Mouse (Mus musculus) forebrain, embryonic 10.5 days (tissue): ENCODE measurements at regions not wholly inside any gene's neighbourhood (a gene's known extent, or its start where the extent isn't known, plus 50 kb on each side); places are given as distances from the start of the nearest gene placed in this dataset.

Source experiments
- DNase-seq: peaks from one replicate; pipeline ENCODE4 v3.0.0-alpha.2; 2017; ENCODE audit warnings: low spot score; ENCODE audit errors: extremely low spot score
- H3K27ac ChIP-seq: fragments of 300-500 bp; sonication (generic); 2 replicates; pipeline ENCODE4 v1.5.1; 2016; ENCODE audit warnings: mild to moderate bottlenecking
- H3K27me3 ChIP-seq: fragments of 300-500 bp; sonication (generic); 2 replicates; pipeline ENCODE4 v1.6.1; 2016; ENCODE audit warnings: mild to moderate bottlenecking; ENCODE audit not compliant: poor library complexity, severe bottlenecking
- H3K36me3 ChIP-seq: fragments of 300-500 bp; sonication (generic); replicated peaks from 2 replicates; pipeline ENCODE4 v1.6.1; 2016; ENCODE audit warnings: mild to moderate bottlenecking, moderate library complexity
- H3K4me1 ChIP-seq: fragments of 300-500 bp; sonication (generic); 2 replicates; pipeline ENCODE4 v1.6.1; 2016
- H3K4me3 ChIP-seq: fragments of 300-500 bp; sonication (generic); 2 replicates; pipeline ENCODE4 v1.5.1; 2016; ENCODE audit warnings: mild to moderate bottlenecking, moderate library complexity
- H3K9me3 ChIP-seq: fragments of 300-500 bp; sonication (generic); 2 replicates; pipeline ENCODE4 v1.6.1; 2016; ENCODE audit warnings: mild to moderate bottlenecking, moderate library complexity
- WGBS: fragments of 180-500 bp; shearing (Covaris S2); methylation state at CpG from one replicate; pipeline ENCODE4 v1.1.7; 2016; 5-methylcytosine and 5-hydroxymethylcytosine counted together

DNA sequence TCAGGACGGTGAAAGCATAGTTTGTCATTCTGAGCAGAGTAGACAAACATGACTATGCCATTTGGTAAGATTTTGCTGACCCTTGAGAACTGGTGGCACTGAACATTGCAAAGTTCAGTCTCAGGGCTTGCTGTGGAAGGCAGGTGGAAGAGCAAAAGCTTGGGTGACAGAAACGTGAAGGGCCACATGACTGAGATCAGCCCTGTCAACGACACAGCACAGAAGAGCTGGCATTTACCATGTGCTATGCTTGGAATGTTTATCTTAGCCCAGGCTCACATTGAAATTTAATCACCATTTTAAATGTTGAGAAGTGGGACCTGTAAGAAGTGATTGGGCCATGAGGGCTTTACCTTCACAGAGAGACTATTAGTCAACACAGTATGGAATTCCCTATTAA, 81.7 kb upstream of the 2610301B20Rik start:
- no peak overlapping the region for H3K27ac ChIP-seq
- no peaks in the 10 kb centered on the region for H3K4me1 ChIP-seq
- no peaks in the 10 kb centered on the region for H3K36me3 ChIP-seq
- H3K27me3 ChIP-seq: no peaks in the 10 kb centered on the region
- no peak overlapping the region for H3K4me3 ChIP-seq
- no peak for DNase-seq
- no peaks in the 10 kb centered on the region for H3K9me3 ChIP-seq
- 69% methylated on average over 3 of the region's 3 CpGs for WGBS

GRCm38 (mm10) chr4:10794471-10794870, 79.8 kb upstream of the 2610301B20Rik start:
- H3K27me3 ChIP-seq: no peaks in the 10 kb centered on the region
- no peaks in the 10 kb centered on the region for H3K9me3 ChIP-seq
- WGBS: 80% methylated on average over 3 of the region's 3 CpGs
- H3K4me3 ChIP-seq: no peak overlapping the region
- H3K27ac ChIP-seq: no peak overlapping the region
- no peaks in the 10 kb centered on the region for H3K4me1 ChIP-seq
- H3K36me3 ChIP-seq: no peaks in the 10 kb centered on the region
- no peak for DNase-seq

- no peaks in the 10 kb centered on the region for H3K4me1 ChIP-seq
- H3K9me3 ChIP-seq: no peaks in the 10 kb centered on the region
- no peaks in the 10 kb centered on the region for H3K36me3 ChIP-seq
- no peaks in the 10 kb centered on the region for H3K27me3 ChIP-seq
- DNase-seq: no peak
- no peak overlapping the region for H3K4me3 ChIP-seq
- WGBS: 83% methylated on average over 3 of the region's 3 CpGs
- H3K27ac ChIP-seq: no peak overlapping the region
Observed at GRCm38 (mm10) chr4:10800780-10801553, 73.3 kb upstream of the 2610301B20Rik start.

DNA sequence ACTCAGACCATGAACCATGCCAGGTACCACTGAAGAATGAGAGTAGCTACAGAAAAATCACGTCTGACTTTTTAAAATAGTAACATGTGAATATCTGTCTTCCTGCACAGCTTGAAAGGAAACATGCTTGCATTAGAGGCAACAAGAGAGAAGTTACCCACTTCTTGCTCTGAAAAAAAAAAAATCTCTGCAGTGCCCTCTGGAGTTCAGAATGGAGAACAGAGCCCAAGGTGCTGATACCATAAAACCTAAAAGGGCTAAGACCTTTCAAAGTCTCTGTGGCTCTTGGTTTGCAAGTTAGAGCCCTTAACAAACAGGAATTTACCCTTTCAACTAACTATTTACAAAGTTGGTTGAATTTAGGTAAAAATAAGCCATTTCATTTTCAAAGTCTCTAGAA, 69.6 kb upstream of the 2610301B20Rik start:
- no peaks in the 10 kb centered on the region for H3K27me3 ChIP-seq
- H3K4me3 ChIP-seq: no peak overlapping the region
- no peaks in the 10 kb centered on the region for H3K4me1 ChIP-seq
- H3K27ac ChIP-seq: no peak overlapping the region
- no peaks in the 10 kb centered on the region for H3K9me3 ChIP-seq
- H3K36me3 ChIP-seq: no peaks in the 10 kb centered on the region
- DNase-seq: no peak
- WGBS: 23% methylated on average over 1 of the region's 1 CpGs

- Histone ChIP-seq H3K27me3 (no peaks in the 10 kb centered on the region), H3K9me3 (no peaks in the 10 kb centered on the region), H3K27ac (no peak overlapping the region), H3K4me3 (no peak overlapping the region), H3K36me3 (no peaks in the 10 kb centered on the region), H3K4me1 (no peaks in the 10 kb centered on the region)
- WGBS: 90% methylated on average over 3 of the region's 3 CpGs
- DNase-seq: no peak
Observed at GRCm38 (mm10) chr4:10807260-10807659, 67.0 kb upstream of the 2610301B20Rik start.

- no peaks in the 10 kb centered on the region for H3K36me3 ChIP-seq
- WGBS: 86% methylated on average over 2 of the region's 2 CpGs
- H3K4me1 ChIP-seq: no peaks in the 10 kb centered on the region
- H3K9me3 ChIP-seq: peaks cover 5% of the 10 kb centered on the region
- H3K27me3 ChIP-seq: no peaks in the 10 kb centered on the region
- no peak overlapping the region for H3K27ac ChIP-seq
- no peak overlapping the region for H3K4me3 ChIP-seq
- no peak for DNase-seq
Observed at GRCm38 (mm10) chr4:10812931-10813330, 61.4 kb upstream of the 2610301B20Rik start.
